Mouse (Mus musculus): ENCODE data around the gene Dnah6.

Dnah6 gene

DNA sequence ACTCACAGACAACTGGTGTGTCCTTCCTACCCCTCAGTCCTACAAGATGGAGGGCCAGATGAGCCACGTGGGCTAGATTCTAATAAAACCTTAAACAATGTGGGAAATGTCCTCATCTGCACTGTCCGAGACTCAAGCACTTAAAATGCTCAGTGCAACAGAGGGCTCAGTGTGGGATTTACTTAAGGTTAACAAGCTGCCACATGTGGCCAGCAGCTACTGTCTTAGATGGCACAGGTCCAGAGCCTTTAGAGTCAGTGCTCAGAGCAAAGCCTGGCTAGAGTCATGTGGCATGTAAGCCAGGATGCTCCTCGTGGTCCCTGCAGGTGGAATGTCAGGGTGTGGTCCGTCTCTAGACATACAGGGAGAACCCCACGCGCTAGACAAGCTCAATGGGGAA, 194.6 kb downstream of the Dnah6 start:
- no peak for DNase-seq (ENCODE audit: low spot score)

DNA sequence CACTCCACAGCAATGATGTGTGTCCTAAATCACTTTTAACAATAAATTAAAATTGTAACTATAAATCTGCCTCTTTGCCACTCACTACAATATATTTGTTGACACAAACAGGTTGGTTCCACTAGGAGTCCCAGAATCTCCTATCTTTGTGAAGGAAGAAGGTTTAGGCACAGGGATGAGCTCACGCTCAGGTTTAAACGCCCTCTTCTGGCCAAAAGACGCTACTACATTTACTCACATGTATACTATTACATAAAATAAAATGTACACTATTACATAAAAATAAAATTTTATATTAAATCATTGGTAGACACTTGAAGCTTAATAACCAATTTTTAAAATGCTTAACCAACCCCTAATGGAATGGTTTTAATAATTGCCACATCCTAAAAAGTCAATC, 201.4 kb downstream of the Dnah6 start:
- no peak for DNase-seq (ENCODE audit: low spot score)

DNA sequence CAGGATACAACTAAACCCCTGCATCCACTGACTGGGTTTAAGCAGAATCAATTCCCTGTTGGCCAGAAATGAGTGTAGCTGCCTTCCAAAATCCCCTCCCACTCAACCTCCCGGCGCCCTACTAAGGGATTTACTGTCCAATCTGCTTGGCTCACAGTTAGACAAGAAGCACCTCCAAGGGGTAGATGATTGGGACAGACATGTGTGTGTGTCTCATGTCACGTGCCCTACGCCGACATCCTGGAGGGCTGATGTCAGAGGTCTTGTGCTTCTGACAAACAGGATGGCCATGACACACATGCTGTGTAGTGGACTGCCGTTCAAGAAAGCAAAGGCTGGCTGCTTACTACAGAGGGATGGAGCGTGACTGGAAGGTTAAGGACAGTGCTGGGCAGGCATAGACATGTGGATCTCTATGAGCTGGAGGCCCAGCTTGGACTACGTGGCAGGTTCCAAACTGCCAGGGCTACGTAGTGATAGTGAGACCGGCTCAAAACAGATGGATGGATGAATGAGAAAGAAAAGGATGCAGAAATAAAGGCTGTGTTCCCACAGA, 202.6 kb downstream of the Dnah6 start:
- DNase-seq (ENCODE audit: low spot score) = no peak

DNA sequence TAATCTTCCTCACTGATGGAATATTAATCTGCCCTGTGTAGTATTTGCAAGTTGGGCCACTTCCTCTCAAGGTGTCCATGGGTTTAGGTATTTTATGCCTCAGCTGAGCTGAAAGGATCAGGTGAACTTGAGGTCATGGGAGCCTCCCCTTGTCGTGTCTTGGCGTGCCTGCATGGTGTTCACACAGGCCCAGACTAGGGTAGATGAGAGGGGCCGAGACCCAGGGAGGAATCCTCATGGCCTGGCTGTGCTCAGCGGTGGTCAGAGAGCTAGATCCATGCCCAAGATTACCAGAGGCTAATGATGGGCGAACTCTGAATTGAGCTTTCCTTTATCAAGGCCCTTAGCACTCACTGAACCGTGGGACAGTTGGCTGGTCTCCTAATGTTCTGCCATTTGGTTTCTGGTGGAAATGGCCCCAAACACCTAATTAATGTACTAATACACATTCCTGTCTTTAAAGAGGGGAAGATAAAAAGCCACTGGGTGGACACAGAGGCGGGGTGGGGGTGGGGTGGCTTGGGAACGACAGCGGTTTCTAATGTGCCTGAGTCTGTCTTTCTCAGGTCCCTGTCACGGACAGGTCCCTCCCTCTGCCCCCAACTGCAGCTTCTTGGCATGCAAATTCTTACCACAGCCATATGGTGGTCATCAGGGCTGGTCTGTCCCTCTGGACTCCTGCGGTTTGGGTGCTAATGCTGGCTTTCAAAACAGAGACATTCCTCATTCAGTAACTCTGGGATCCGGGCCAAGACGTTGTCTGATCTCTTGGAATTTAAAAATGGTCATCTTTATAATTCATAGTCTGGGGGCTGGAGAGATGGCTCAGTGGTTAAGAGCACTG, 206.9 kb downstream of the Dnah6 start:
- no peak for DNase-seq (ENCODE audit: low spot score)

DNA sequence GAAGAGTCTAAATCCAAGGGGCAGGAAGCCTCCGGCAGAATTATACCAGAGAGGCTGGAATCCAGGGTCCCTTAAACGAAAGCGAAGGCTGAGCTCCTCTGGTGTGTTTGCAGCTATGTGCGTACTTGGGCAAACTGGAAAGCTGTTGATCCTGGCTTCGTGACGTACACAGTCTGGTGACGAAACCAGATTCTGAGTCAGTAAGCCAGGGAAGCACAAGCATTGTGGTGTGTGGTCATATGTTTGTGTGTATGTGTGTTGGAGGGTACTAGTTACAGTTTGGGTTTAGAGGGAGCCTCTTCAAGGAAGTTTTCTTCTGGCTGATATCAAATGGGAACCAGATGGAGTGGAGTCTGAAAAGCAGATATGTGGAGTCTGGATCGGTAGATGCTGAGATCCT, 208.5 kb downstream of the Dnah6 start:
- DNase-seq (ENCODE audit: low spot score) = no peak

DNA sequence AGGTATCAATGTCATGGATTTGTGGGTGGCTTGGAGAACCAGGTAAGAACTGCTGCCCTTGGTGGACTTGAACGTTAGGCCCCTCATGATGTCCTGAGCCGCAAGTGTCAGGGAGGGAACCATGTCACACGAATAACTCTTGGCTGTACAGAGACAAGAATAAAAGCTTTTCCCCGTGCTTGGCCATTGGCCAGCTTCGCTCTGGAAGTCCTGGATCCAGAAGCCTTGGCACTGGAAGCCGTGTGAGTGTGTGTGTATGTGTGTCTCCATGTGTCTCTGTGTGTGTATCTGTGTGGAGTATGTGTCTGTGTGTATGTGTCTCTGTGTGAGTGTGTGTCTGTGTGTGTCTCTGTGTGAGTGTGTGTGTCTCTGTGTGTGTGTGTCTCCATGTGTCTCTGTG, 209.6 kb downstream of the Dnah6 start:
- no peak for DNase-seq (ENCODE audit: low spot score)

DNA sequence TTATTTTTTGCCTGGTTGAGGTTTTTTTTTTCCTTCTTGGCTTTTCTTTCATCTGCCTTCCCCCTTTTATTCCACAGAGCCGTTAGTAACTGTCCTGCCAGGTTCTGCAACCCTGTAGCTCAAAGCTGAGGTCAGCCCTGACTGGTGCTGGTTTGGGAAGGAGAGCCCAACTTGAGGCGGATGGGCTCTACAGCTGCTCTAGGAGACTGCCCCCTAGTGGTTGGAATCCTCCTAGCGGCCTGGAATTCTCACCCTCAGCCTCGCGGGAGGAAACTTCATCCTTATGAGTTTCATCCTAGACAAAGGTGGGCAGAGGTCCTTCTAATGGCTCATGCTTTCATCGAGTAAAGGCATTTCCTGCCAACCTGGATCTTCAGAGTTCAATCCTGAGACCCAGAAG, 211.4 kb downstream of the Dnah6 start:
- peak; percentile 29 for DNase-seq (ENCODE audit: low spot score)

DNA sequence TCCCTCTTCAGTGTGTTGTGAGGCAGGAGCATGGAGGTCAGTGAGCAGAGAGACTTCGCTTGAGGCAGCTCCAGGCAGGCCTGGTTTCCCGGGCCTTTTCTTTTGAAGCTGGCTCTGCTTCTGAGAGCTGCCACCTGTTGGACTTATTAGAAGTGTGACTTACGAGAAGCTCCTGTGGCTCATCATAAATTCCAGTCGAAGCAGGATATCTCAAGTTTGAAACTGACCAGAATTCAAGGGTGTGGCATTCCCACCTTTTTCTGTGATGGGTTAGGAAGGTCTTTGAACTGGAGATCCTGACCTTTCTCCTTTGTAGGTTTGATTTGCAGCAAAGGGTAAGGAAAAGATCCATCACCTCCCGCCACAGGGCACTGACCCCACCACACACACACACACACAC, 217.8 kb downstream of the Dnah6 start:
- DNase-seq (ENCODE audit: low spot score) = no peak

DNA sequence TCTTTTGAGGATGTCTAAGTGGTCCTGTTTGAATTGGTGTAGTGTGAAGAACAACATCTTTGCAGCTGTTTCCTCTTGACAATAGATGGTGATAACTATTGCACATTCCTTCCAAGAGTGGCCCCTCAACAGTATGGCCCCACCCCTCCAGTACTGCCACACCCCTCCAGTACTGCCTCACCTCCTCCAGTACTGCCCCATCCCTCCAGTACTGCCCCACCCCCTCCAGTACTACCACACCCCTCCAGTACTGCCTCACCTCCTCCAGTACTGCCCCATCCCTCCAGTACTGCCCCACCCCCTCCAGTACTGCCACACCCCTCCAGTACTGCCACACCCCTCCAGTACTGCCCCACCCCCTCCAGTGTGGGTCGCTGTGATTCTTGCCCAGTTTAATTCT, 219.1 kb downstream of the Dnah6 start:
- DNase-seq (ENCODE audit: low spot score) = no peak

DNA sequence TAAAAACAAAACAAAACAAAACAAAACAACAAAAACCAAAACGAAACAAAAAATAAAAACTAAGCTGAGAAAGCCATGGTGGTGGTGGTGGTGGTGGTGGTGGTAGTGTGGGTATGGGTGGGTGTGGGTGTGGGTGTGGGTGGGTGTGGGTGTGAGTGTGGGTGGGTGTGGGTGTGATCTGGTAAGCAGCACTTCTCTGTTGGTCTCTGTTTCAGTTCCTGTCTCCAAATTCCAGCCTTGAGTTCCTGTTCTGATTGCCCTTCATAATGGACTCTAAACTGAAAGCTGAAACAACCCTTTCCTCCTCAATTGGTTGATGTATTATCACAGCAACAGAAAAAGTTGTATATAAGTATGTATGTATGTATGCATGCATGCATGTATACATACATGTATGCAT, 222.6 kb downstream of the Dnah6 start:
- DNase-seq (ENCODE audit: low spot score) = no peak

DNA sequence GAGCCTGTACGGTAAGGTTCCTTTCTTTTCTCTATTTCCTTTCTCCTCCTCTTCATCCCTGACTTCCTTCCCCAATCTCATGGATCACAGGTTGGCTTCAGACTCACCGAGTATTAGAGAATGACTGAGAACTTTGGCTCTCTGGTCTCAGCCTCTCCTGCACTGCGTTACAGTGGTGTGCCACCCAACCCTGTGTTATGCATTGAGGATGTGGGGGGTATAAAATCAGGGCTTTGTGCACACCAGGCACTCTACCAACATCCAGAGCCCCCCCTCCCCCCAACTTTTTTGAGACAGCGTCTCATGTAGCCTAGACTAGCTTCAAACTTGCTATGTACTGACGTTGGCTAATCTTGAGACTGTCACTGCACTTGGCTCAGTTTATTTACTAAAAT, 227.8 kb downstream of the Dnah6 start:
- no peak for DNase-seq (ENCODE audit: low spot score)

DNA sequence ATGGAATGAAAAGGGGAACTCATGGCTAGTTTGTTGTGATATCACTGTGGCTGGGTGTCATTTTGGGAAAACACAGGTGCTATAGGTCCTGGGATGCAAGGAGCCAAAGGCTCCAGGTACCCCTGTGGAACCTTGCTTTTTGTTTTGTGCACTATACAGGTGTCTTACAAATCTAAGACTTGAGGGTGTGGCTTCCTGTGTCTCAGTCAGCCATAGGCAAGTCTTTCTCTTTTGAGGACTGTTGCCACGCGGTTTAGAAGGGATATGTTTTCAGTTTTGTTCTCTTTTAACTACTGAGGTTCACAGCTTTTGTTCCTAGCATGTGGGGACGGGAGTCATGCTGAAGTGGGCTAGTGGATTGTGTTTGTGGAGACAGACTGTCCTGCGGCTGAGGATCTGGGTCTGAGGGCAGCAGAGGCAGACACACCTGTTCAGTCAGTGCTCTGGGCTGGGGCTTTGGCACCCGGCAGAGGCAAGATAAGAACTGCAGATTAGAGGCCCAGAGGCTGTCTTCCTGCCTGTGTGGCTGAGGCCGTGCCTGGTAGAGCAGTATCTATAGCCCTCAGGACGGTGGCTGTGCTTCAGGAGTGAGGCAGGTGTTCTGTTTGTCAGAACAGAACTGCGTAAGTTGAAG, 228.3 kb downstream of the Dnah6 start:
- no peak for DNase-seq (ENCODE audit: low spot score)

DNA sequence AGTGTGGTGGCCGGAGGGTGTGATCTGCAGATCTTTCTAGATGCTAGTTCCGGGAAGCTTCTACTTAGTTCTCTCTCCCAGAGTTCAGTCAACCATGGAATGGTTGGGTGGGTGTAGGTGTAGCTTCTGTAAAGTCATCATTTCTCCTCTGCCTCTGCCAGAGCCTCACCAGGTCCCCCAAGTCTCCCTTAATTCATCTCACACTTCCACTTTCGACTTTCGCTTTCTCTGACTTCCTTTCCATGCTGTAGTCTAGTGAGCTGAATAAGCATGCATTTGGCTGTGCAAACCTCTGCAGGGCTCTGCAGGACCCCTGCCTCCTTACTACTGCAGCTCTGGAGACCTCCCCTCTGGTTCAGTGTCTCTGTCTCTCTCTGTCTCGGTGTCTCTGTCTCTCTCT, 231.2 kb downstream of the Dnah6 start:
- no peak for DNase-seq (ENCODE audit: low spot score)

DNA sequence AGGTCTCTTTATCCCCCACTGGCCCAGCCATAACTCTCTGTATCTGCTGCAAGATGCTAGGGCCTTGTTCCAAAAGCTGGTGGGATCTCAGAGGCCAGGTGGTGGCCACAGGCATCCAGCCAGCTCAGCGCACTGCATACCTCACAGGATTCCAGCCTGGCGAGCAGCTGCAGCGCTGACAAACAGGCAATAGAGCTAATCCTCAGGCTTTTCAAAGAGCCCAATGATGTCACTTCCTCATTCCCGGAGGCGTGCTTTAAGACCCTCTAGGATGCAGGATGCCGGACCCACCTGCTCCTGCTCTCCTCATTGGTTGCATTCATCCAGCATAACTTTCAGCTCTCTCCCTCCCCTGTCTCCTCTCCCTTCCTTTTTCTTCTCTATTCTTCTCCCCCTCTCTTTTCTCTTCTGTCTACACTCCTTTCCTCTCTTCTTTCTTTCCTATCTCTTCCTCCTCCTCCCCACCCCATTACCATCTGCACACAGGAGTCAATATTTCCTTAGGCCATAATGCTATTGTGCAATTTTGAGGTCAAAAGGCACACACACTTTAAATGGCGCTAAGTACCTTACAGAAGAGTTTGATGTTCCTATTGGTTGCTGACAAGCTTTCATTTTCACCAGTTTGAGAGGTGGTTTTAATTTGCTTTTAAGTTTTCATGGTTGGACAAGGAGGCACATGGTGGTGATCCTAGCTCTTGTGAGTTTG, 232.3 kb downstream of the Dnah6 start:
- no peak for DNase-seq (ENCODE audit: low spot score)

DNA sequence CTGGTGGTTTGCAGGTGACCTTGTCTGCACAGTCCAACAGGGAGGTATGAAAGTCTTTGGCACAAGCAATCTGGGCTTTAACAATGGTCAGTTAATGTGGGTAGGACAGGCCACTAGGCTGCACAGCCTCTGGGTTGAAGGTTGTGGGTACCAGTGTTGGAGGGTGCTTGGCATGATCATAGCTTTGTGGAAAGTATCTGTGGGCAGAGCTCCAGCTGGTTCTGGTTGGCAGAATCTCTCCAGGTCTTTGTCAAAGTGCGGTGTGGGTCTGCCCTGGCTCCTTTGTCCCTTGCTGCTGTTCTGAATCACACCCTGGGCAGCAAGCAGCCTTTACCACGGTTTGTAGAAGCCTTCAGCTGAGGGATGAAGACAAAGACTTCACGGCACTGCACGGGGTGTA, 238.9 kb downstream of the Dnah6 start:
- no peak for DNase-seq (ENCODE audit: low spot score)

DNA sequence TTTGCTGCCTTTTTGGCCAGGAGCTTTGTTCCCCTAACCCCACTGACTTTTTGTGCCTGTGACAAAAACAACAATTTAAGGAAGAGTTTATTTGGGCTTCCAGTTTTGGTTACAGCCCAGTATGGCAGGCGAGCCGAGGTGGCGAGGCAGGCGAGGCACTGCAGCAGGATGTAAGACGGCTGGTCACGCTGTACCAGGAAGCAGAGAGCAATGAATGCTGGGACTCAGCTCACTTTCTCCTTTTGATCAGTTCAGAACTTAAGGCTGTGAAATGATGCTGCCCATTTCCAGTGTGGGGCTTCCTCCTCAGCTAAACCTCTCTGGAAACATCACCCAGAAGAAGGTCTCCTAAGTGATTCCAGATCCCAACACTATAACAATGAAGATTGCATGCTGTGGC, 239.6 kb downstream of the Dnah6 start:
- no peak for DNase-seq (ENCODE audit: low spot score)

DNA sequence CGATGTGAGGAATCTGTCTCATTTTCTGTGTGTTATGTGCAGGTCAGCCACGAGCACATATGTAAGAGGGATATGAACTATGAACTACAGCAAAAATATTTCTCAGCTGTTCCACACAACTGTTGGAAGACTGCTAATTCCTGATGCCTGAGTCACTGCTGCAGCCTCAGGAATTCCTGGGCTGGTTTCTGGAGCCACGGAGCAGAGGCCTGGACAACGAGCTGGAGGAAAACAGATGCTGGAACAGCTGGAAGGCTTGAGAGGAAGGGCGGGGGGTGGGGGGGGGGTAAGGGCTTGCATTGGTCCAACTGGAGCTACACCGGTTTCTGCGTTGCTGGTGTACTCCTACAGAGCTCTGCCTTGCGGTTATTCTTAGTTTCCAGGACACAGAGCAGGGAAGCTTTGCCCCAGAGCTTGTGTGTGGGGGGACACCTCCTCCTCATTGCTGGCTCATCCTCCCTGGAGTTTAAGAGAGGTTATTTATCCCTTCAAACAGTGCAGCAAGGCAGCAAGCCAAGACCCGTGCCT, 240.3 kb downstream of the Dnah6 start:
- no peak for DNase-seq (ENCODE audit: low spot score)

DNA sequence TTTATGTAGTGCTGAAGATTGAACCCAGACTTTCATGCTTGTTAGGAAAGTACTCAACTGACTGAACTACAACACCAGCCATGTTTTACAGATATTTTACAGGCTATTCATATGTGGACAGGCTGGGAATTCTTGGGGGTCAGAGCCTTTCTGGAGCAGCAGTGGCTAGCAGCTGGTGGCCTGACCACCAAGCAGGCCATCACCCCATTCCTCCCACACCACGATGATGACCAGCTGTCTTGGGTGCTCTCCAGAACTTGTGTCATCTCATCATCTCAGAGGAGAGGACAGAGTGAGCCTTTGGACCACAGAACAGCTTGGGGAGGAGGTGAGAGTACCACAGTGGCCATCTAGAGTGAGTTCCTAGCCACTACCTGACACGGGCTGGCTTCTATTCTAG, 244.6 kb downstream of the Dnah6 start:
- DNase-seq (ENCODE audit: low spot score) = no peak

DNA sequence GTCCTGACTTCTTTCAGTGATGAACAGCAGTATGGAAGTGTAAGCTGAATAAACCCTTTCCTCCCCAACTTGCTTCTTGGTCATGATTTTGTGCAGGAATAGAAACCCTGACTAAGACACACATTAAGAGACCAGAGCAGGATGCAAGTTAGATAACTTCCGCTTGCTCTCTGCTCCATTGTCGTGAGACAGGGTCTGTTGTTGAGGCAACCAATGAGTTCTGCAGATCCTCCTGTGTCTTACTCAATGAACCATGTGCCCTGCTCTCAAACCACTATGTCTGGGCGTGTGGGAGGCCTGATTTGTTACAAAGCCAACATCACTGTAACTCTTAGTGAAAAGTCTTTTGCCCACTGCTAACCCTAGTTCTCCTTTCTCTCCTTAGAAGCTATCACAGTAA, 250.4 kb downstream of the Dnah6 start:
- DNase-seq (ENCODE audit: low spot score) = no peak

DNA sequence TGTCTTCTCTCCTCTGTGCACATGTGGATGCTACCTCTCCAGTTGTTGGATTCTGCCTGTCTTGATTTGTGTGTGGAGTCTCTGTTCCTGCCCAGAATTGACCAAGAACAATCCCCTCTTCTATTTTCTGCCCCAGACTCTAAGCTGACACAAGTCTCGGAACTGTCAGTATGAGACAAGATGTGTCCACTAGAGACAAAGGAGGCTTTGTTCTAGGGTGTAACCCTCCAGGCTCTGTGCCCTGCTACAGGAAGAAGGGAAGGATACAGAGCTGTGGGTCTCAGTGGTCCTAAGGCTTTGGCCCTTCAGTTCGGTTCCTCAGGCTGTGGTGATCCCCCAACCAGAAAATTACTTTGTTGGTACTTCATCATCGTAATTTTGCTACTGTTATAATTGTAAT, 251.7 kb downstream of the Dnah6 start:
- no peak for DNase-seq (ENCODE audit: low spot score)
